Mouse (Mus musculus): ENCODE measurements around the gene Neurog1. TPM values are rescaled to one million over a fixed set of nuclear protein-coding genes. Genes with fewer than 3 reads are reported as not detected.

The Neurog1 gene
- total and polyA plus RNA-seq, 3 experiments, result not detected

- Histone ChIP-seq H3K4me3 (ENCODE audit: control insufficient read depth in 1 of 2, insufficient read depth in 1 of 2, low read depth in 2 of 2, low read length in 2 of 2) (no peak overlapping the region), H3K36me3 (ENCODE audit: control insufficient read depth in 1 of 2, insufficient read depth in 2 of 2, low read length in 2 of 2) (no peaks in the 10 kb centered on the region), H3K9ac (ENCODE audit: control insufficient read depth, low read depth, low read length, poor library complexity, severe bottlenecking) (no peak overlapping the region), H3K79me2 (ENCODE audit: control insufficient read depth, insufficient read depth, low read length, poor library complexity) (no peaks in the 10 kb centered on the region), H3K27ac (ENCODE audit: control insufficient read depth, low read depth, low read length) (no peak overlapping the region), H3K27me3 (ENCODE audit: control insufficient read depth in 1 of 2, insufficient read depth in 2 of 2, low read length in 2 of 2) (no peaks in the 10 kb centered on the region), H3K9me3 (replicated peaks; ENCODE audit: insufficient read depth, low read length) (no peaks in the 10 kb centered on the region), H3K4me1 (ENCODE audit: control insufficient read depth in 1 of 2, insufficient read depth in 2 of 2, low read length in 2 of 2) (no peaks in the 10 kb centered on the region)
- DNase-seq (ENCODE audit: low read depth, low spot score), result no peak
- TF ChIP-seq MEF2A (IDR thresholded peaks at IDR 0.05; ENCODE audit: extremely low read depth, insufficient replicate concordance, low read depth, low read length, poor library complexity, severe bottlenecking), result no peak
- TF ChIP-seq MAFK (IDR thresholded peaks at IDR 0.05; ENCODE audit: borderline replicate concordance, low read depth, low read length), result no peak
- no peak for TF ChIP-seq CHD1 (IDR thresholded peaks at IDR 0.05; ENCODE audit: low read depth, low read length)
- TF ChIP-seq TCF12 (IDR thresholded peaks at IDR 0.05; ENCODE audit: low read depth, low read length), result no peak
- TF ChIP-seq MAX (IDR thresholded peaks at IDR 0.05; ENCODE audit: low read length), result no peak
- no peak for TF ChIP-seq BHLHE40 (IDR thresholded peaks at IDR 0.05; ENCODE audit: borderline replicate concordance, low read depth, low read length)
- no peak for TF ChIP-seq POLR2AphosphoS2 (IDR thresholded peaks at IDR 0.05; ENCODE audit: low read length)
- no peak for TF ChIP-seq GATA1 (IDR thresholded peaks at IDR 0.05; ENCODE audit: low read depth, low read length)
- TF ChIP-seq MYC (IDR thresholded peaks at IDR 0.05; ENCODE audit: low read depth, low read length), result no peak
Measured at GRCm38 (mm10) chr13:56258196-56259020, 6.4 kb upstream of the Neurog1 start.

GRCm38 (mm10) chr13:56257469-56258153, 5.6 kb upstream of the Neurog1 start:
- DNase-seq (ENCODE audit: low read depth, low spot score), result no peak
- TF ChIP-seq TAL1 (IDR thresholded peaks at IDR 0.05; ENCODE audit: low read length), result no peak
- TF ChIP-seq ZMIZ1 (IDR thresholded peaks at IDR 0.05; ENCODE audit: low read depth, low read length), result no peak
- TF ChIP-seq POLR2A (IDR thresholded peaks at IDR 0.05; ENCODE audit: control insufficient read depth in 1 of 2, insufficient read depth in 1 of 2, low read depth in 1 of 2, low read length in 2 of 2, poor library complexity in 1 of 2), result no peak
- TF ChIP-seq MAFK (IDR thresholded peaks at IDR 0.05; ENCODE audit: borderline replicate concordance, low read depth, low read length), result no peak
- no peak for TF ChIP-seq UBTF (IDR thresholded peaks at IDR 0.05; ENCODE audit: borderline replicate concordance, insufficient read depth, low read depth, low read length)
- no peak for TF ChIP-seq RAD21 (IDR thresholded peaks at IDR 0.05; ENCODE audit: low read depth, low read length)
- no peak for TF ChIP-seq MYC (IDR thresholded peaks at IDR 0.05; ENCODE audit: low read depth, low read length)
- no peak for TF ChIP-seq MAX (IDR thresholded peaks at IDR 0.05; ENCODE audit: low read length)
- TF ChIP-seq CHD2 (IDR thresholded peaks at IDR 0.05; ENCODE audit: low read length), result no peak
- no peak for TF ChIP-seq JUND (IDR thresholded peaks at IDR 0.05; ENCODE audit: low read depth, low read length)
- Histone ChIP-seq H3K79me2 (ENCODE audit: control insufficient read depth, insufficient read depth, low read length, poor library complexity) (no peaks in the 10 kb centered on the region), H3K9ac (ENCODE audit: control insufficient read depth, low read depth, low read length, poor library complexity, severe bottlenecking) (no peak overlapping the region), H3K4me1 (ENCODE audit: control insufficient read depth in 1 of 2, insufficient read depth in 2 of 2, low read length in 2 of 2) (no peaks in the 10 kb centered on the region), H3K36me3 (ENCODE audit: control insufficient read depth in 1 of 2, insufficient read depth in 2 of 2, low read length in 2 of 2) (no peaks in the 10 kb centered on the region), H3K4me3 (ENCODE audit: control insufficient read depth in 1 of 2, insufficient read depth in 1 of 2, low read depth in 2 of 2, low read length in 2 of 2) (no peak overlapping the region), H3K27ac (ENCODE audit: control insufficient read depth, low read depth, low read length) (no peak overlapping the region), H3K9me3 (replicated peaks; ENCODE audit: insufficient read depth, low read length) (no peaks in the 10 kb centered on the region), H3K27me3 (ENCODE audit: control insufficient read depth in 1 of 2, insufficient read depth in 2 of 2, low read length in 2 of 2) (no peaks in the 10 kb centered on the region)
